Mouse (Mus musculus) ovary, adult 2 months (tissue): ENCODE measurements around the gene Gm21518. TPM values are rescaled to one million over a fixed set of nuclear protein-coding genes. Genes with fewer than 3 reads are reported as not detected.

Experiments
- polyA plus RNA-seq: library from polyadenylated mRNA; depleted of rRNA; stranded (reverse); fragments of >200 nt; gene quantifications from 2 replicates; pipeline ENCODE4 v1.2.3, GENCODE M21; 2012; rRNA removed

Gene Gm21518
- polyA plus RNA-seq = not detected in 2 replicates

GRCm38 (mm10) chrY:62190566-62190965 lies at the start of gene Gm21518:
TSS of gene Gm21518 (plus strand) at chrY:62190866.

